Mouse (Mus musculus) kidney, adult 11 months (tissue): ENCODE measurements around the gene Cpeb3.
"Not testable (repeated sequence)": the region's sequence is repeated elsewhere in the genome, so short reads cannot be mapped to it uniquely, and the experiment has no call there.

ENCODE experiments used
- DNase-seq: peaks from one replicate; pipeline ENCODE4 v3.0.0; 2022

The Cpeb3 gene

GRCm38 (mm10) chr19:37206641-37207302, 1.6 kb downstream of the Cpeb3 start:
- peak; percentile 53 for DNase-seq

GRCm38 (mm10) chr19:37205155-37205554, 3.2 kb downstream of the Cpeb3 start:
- DNase-seq, result not testable (repeated sequence)

- DNase-seq, result no peak
Observed at GRCm38 (mm10) chr19:37203371-37203770, 5.0 kb downstream of the Cpeb3 start.

GRCm38 (mm10) chr19:37199889-37200288, 8.5 kb downstream of the Cpeb3 start:
- DNase-seq, result no peak

- DNase-seq, result no peak
Observed at GRCm38 (mm10) chr19:37198165-37198880, 10.1 kb downstream of the Cpeb3 start.

GRCm38 (mm10) chr19:37192475-37193058, 15.8 kb downstream of the Cpeb3 start:
- no peak for DNase-seq

GRCm38 (mm10) chr19:37188366-37188948, 19.9 kb downstream of the Cpeb3 start:
- DNase-seq, result no peak

- peak; percentile 70 for DNase-seq
Observed at GRCm38 (mm10) chr19:37177819-37178708, 30.3 kb downstream of the Cpeb3 start.

- DNase-seq, result no peak
Observed at GRCm38 (mm10) chr19:37176879-37177462, 31.4 kb downstream of the Cpeb3 start.

- peak; percentile 39 for DNase-seq
Observed at GRCm38 (mm10) chr19:37175919-37176318, 32.5 kb downstream of the Cpeb3 start.

GRCm38 (mm10) chr19:37175436-37175805, 33.0 kb downstream of the Cpeb3 start:
- no peak for DNase-seq

- DNase-seq, result peak; percentile 76
Observed at GRCm38 (mm10) chr19:37174716-37175435, 33.5 kb downstream of the Cpeb3 start.

- peak; percentile 24 for DNase-seq
Observed at GRCm38 (mm10) chr19:37174116-37174715, 34.2 kb downstream of the Cpeb3 start.

- DNase-seq, result peak; percentile 65
Observed at GRCm38 (mm10) chr19:37173331-37174115, 34.9 kb downstream of the Cpeb3 start.

GRCm38 (mm10) chr19:37172566-37173130, 35.8 kb downstream of the Cpeb3 start:
- no peak for DNase-seq

GRCm38 (mm10) chr19:37172096-37172495, 36.3 kb downstream of the Cpeb3 start:
- no peak for DNase-seq

- DNase-seq, result no peak
Observed at GRCm38 (mm10) chr19:37156770-37157336, 51.5 kb downstream of the Cpeb3 start.

- no peak for DNase-seq
Observed at GRCm38 (mm10) chr19:37156040-37156439, 52.4 kb downstream of the Cpeb3 start.

- no peak for DNase-seq
Observed at GRCm38 (mm10) chr19:37147145-37147544, 61.3 kb downstream of the Cpeb3 start.

- DNase-seq, result no peak
Observed at GRCm38 (mm10) chr19:37145846-37146245, 62.6 kb downstream of the Cpeb3 start.
